Mouse (Mus musculus) CH12.LX (cell line): ENCODE data around the gene Fam126b. TPM values are rescaled to one million over a fixed set of nuclear protein-coding genes. Genes with fewer than 3 reads are reported as not detected.

Experiments
- DNase-seq: peaks from one replicate; pipeline ENCODE4 v3.0.0-alpha.2; 2013; ENCODE audit errors: extremely low read depth
- H3K27ac ChIP-seq: 2 replicates; pipeline ENCODE4 v1.5.1; 2012; ENCODE audit warnings: low read depth, mild to moderate bottlenecking, control low read depth, moderate library complexity; ENCODE audit not compliant: insufficient read depth
- H3K27me3 ChIP-seq: replicated peaks from 2 replicates; pipeline ENCODE3; 2012; ENCODE audit warnings: inconsistent platforms
- H3K36me3 ChIP-seq, 2 experiments: replicated peaks in 1 of 2; 2 replicates each; pipeline versions ENCODE3 to v1.6.1; 2012; ENCODE audit warnings: inconsistent platforms in 1 of 2, low read length in 1 of 2, mild to moderate bottlenecking in 1 of 2, mixed read lengths in 1 of 2, moderate library complexity in 1 of 2; ENCODE audit not compliant: control insufficient read depth in 1 of 2, insufficient read depth in 1 of 2
- H3K4me1 ChIP-seq, 2 experiments: 2 replicates each; pipeline ENCODE4 v1.6.1; 2012; ENCODE audit warnings: inconsistent platforms in 1 of 2, moderate library complexity in 1 of 2; ENCODE audit not compliant: insufficient read depth in 2 of 2, control insufficient read depth in 1 of 2
- H3K4me2 ChIP-seq: 2 replicates; pipeline ENCODE4 v1.6.1; 2012; ENCODE audit warnings: low read depth, mild to moderate bottlenecking, control low read depth; ENCODE audit not compliant: poor library complexity, insufficient read depth, severe bottlenecking
- H3K4me3 ChIP-seq, 3 experiments: fragments of 150-350 bp in 1 of 3; sonication (generic) in 1 of 3; replicated peaks in 1 of 3; 2 replicates each; pipeline versions ENCODE3 to v1.5.1; 2011 to 2012; ENCODE audit warnings: low read depth in 2 of 3, low read length in 2 of 3, mild to moderate bottlenecking in 2 of 3, moderate library complexity in 2 of 3, control low read depth in 1 of 3, improper control_type of control experiment in 1 of 3, inconsistent platforms in 1 of 3, mixed read lengths in 1 of 3; ENCODE audit not compliant: poor library complexity in 1 of 3
- H3K79me2 ChIP-seq: replicated peaks from 2 replicates; pipeline ENCODE4 v1.6.1; 2012; ENCODE audit warnings: mild to moderate bottlenecking, moderate library complexity; ENCODE audit not compliant: control insufficient read depth, poor library complexity, insufficient read depth, severe bottlenecking; ENCODE audit errors: extremely low read depth
- H3K9ac ChIP-seq: 2 replicates; pipeline ENCODE4 v1.6.1; 2012; ENCODE audit warnings: low read depth, mild to moderate bottlenecking, control low read depth, moderate library complexity; ENCODE audit not compliant: insufficient read depth
- H3K9me3 ChIP-seq: replicated peaks from 2 replicates; pipeline ENCODE3; 2012; ENCODE audit warnings: low read length, inconsistent platforms, mixed read lengths
- BHLHE40 ChIP-seq: IDR thresholded peaks from 2 replicates; pipeline ENCODE4 v1.6.1; 2011; ENCODE audit warnings: mild to moderate bottlenecking, low read depth, low read length, improper control_type of control experiment
- CHD1 ChIP-seq: IDR thresholded peaks from 2 replicates; pipeline ENCODE4 v1.6.1; 2012; ENCODE audit warnings: low read depth, low read length, improper control_type of control experiment, inconsistent platforms
- CHD2 ChIP-seq: IDR thresholded peaks from 2 replicates; pipeline ENCODE4 v1.6.1; 2011; ENCODE audit warnings: low read length, improper control_type of control experiment
- CTCF ChIP-seq, 2 experiments: IDR thresholded peaks in 1 of 2; conservative IDR thresholded peaks in 1 of 2; 2 replicates each; pipeline ENCODE4 v1.5.1; 2011 to 2012; ENCODE audit warnings: low read depth in 2 of 2, low read length in 2 of 2, improper control_type of control experiment in 1 of 2, inconsistent platforms in 1 of 2, mild to moderate bottlenecking in 1 of 2, moderate library complexity in 1 of 2
- ELF1 ChIP-seq: IDR thresholded peaks from 2 replicates; pipeline ENCODE4 v1.6.1; 2014; ENCODE audit warnings: low read depth, mild to moderate bottlenecking, inconsistent platforms, low read length, improper control_type of control experiment
- EP300 ChIP-seq: IDR thresholded peaks from 2 replicates; pipeline ENCODE4 v1.6.1; 2011; ENCODE audit warnings: low read length, improper control_type of control experiment
- ETS1 ChIP-seq: conservative IDR thresholded peaks from 2 replicates; pipeline ENCODE4 v1.6.1; 2012; ENCODE audit warnings: low read depth, mild to moderate bottlenecking, inconsistent platforms, low read length, improper control_type of control experiment, moderate library complexity
- HCFC1 ChIP-seq: IDR thresholded peaks from 2 replicates; pipeline ENCODE4 v1.6.1; 2012; ENCODE audit warnings: low read depth, mild to moderate bottlenecking, inconsistent platforms, low read length, improper control_type of control experiment
- IRF4 ChIP-seq: IDR thresholded peaks from 2 replicates; pipeline ENCODE4 v1.6.1; 2014; ENCODE audit warnings: low read depth, mild to moderate bottlenecking, inconsistent platforms, low read length, improper control_type of control experiment
- KAT2A ChIP-seq: IDR thresholded peaks from 2 replicates; pipeline ENCODE4 v1.6.1; 2012; ENCODE audit warnings: low read length, improper control_type of control experiment, inconsistent platforms; ENCODE audit not compliant: insufficient replicate concordance
- MAZ ChIP-seq: IDR thresholded peaks from 2 replicates; pipeline ENCODE4 v1.6.1; 2012; ENCODE audit warnings: low read depth, mild to moderate bottlenecking, inconsistent platforms, low read length, improper control_type of control experiment, moderate library complexity
- MEF2A ChIP-seq: IDR thresholded peaks from 2 replicates; pipeline ENCODE4 v1.6.1; 2014; ENCODE audit warnings: low read depth, mild to moderate bottlenecking, inconsistent platforms, low read length, improper control_type of control experiment, borderline replicate concordance
- MXI1 ChIP-seq: IDR thresholded peaks from 2 replicates; pipeline ENCODE4 v1.6.1; 2011; ENCODE audit warnings: mild to moderate bottlenecking, low read depth, low read length, improper control_type of control experiment
- PAX5 ChIP-seq: IDR thresholded peaks from 2 replicates; pipeline ENCODE4 v1.6.1; 2012; ENCODE audit warnings: low read length, inconsistent platforms, mixed read lengths
- POLR2A ChIP-seq: IDR thresholded peaks from 2 replicates; pipeline ENCODE4 v1.6.1; 2011; ENCODE audit warnings: low read depth, mild to moderate bottlenecking, improper control_type of control experiment, low read length
- POLR2AphosphoS2 ChIP-seq: IDR thresholded peaks from 2 replicates; pipeline ENCODE4 v1.6.1; 2011; ENCODE audit warnings: low read depth, low read length, improper control_type of control experiment
- RAD21 ChIP-seq: IDR thresholded peaks from 2 replicates; pipeline ENCODE4 v1.6.1; 2011; ENCODE audit warnings: low read depth, mild to moderate bottlenecking, low read length, improper control_type of control experiment, moderate library complexity
- SMC3 ChIP-seq: IDR thresholded peaks from 2 replicates; pipeline ENCODE4 v1.6.1; 2011; ENCODE audit warnings: low read depth, low read length, improper control_type of control experiment
- TBP ChIP-seq: conservative IDR thresholded peaks from 2 replicates; pipeline ENCODE4 v1.6.1; 2011; ENCODE audit warnings: low read depth, low read length, improper control_type of control experiment
- TCF12 ChIP-seq: IDR thresholded peaks from 2 replicates; pipeline ENCODE4 v1.6.1; 2014; ENCODE audit warnings: low read depth, mild to moderate bottlenecking, inconsistent platforms, low read length, improper control_type of control experiment
- ZC3H11A ChIP-seq: IDR thresholded peaks from 2 replicates; pipeline ENCODE4 v1.6.1; 2012; ENCODE audit warnings: low read depth, mild to moderate bottlenecking, inconsistent platforms, low read length, improper control_type of control experiment
- ZMIZ1 ChIP-seq: IDR thresholded peaks from 2 replicates; pipeline ENCODE4 v1.6.1; 2012; ENCODE audit warnings: low read depth, mild to moderate bottlenecking, inconsistent platforms, low read length, improper control_type of control experiment
- ZNF384 ChIP-seq: IDR thresholded peaks from 2 replicates; pipeline ENCODE4 v1.6.1; 2012; ENCODE audit warnings: low read depth, low read length, improper control_type of control experiment, inconsistent platforms
- dilution Hi-C: fragments of 300-500 bp; cut with MboI; formaldehyde crosslinking; loops from 2 replicates; pipeline ENCODE4 v1.14.3; 2020; ENCODE audit warnings: low sequenced_read_pairs; ENCODE audit not compliant: extremely low pct_unique_long_range_greater_than_20kb, extremely low pct_ligation_motif_present
- in situ Hi-C: fragments of 300-500 bp; cut with MboI; formaldehyde crosslinking; loops from 3 replicates; pipeline ENCODE4 v1.14.3; 2019; ENCODE audit warnings: low sequenced_read_pairs, low pct_ligation_motif_present, low pct_unique_long_range_greater_than_20kb, mixed read lengths
- polyA plus RNA-seq: library from polyadenylated mRNA; unstranded; fragments of >175 nt; gene quantifications from 2 replicates; pipeline ENCODE4 v1.2.1, GENCODE M21; 2012; ENCODE audit warnings: low read depth; ENCODE audit not compliant: insufficient read length
- total RNA-seq, 2 experiments: library from RNA; depleted of rRNA; stranded (reverse); fragments of 300-350 nt in 1 of 2; fragments of >200 nt in 1 of 2; gene quantifications; 2 replicates each; pipeline ENCODE4 v1.2.3; 2012 to 2014

Fam126b gene
- total and polyA plus RNA-seq, 3 experiments, result 3.6 to 5.5 (median 4.6) TPM

- H3K79me2 ChIP-seq, result peaks cover 21% of the 10 kb centered on the region
- no peak for DNase-seq
- no peaks in the 10 kb centered on the region for H3K9me3 ChIP-seq
- no peaks in the 10 kb centered on the region for H3K27me3 ChIP-seq
- no peak overlapping the region for H3K9ac ChIP-seq
- H3K4me3 ChIP-seq, result no peak overlapping the region
- H3K4me2 ChIP-seq, result no peak overlapping the region
- dilution Hi-C loops, result no loop called here
- H3K27ac ChIP-seq, result no peak overlapping the region
- in situ Hi-C loops, result no loop called here
- TF ChIP-seq POLR2AphosphoS2 (no peak), MEF2A (no peak), ELF1 (no peak), CHD1 (no peak), EP300 (no peak), ZMIZ1 (no peak), POLR2A (no peak), CTCF (conservative IDR thresholded peaks at IDR 0.05 in 1 of 2, IDR thresholded peaks at IDR 0.05 in 1 of 2; ENCODE audit: low read depth in 2 of 2, low read length in 2 of 2) (no peak), ZNF384 (no peak), SMC3 (no peak), MXI1 (no peak), HCFC1 (no peak), PAX5 (no peak), ZC3H11A (no peak), KAT2A (no peak), TCF12 (no peak)
- TF ChIP-seq, all 38 proteins: peak for 0
- no peaks in the 10 kb centered on the region for H3K36me3 ChIP-seq
- H3K4me1 ChIP-seq, result peaks cover 0 to 13% of the 10 kb centered on the region in 2 experiments; a peak in 2 of 4 replicates
These were observed 3.5 kb downstream of the Fam126b start for GRCm38 (mm10) chr1:58582611-58583010.

DNA sequence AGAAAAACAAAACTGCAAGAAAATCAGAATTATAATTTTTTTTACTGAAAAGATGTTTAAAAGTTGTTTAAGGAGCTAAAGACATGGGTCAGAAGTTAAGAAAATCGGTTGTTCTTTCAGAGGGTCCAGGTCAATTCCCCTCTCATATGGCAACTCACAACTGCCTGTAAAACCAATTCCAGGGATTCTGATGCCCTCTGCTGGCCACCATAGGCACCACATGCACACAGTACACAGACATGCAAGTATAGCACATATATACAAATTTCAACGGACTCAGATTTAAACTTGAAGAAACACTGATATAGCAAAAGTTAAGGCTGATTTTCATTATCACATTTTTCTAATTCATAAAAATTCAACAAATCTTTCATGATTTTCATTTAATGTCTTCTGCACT is 6.9 kb downstream of the Fam126b start:
- H3K27me3 ChIP-seq, result no peaks in the 10 kb centered on the region
- in situ Hi-C loops, result no loop called here
- H3K4me2 ChIP-seq, result no peak overlapping the region
- TF ChIP-seq SMC3, result peak; percentile 19; the same call in 1 of the 2 replicates
- peak; percentile 28 for TF ChIP-seq RAD21
- no peak for TF ChIP-seq MEF2A
- TF ChIP-seq CHD2, result no peak
- TF ChIP-seq MAZ, result no peak
- TF ChIP-seq TBP, result no peak
- TF ChIP-seq BHLHE40, result no peak
- no peak for TF ChIP-seq TCF12
- TF ChIP-seq ETS1, result no peak
- peak; percentile 38 to 57; a peak in 3 of 4 replicates for TF ChIP-seq CTCF (conservative IDR thresholded peaks at IDR 0.05 in 1 of 2, IDR thresholded peaks at IDR 0.05 in 1 of 2; ENCODE audit: low read depth in 2 of 2, low read length in 2 of 2)
- TF ChIP-seq IRF4, result no peak
- TF ChIP-seq MXI1, result no peak
- no peak for TF ChIP-seq ZMIZ1
- TF ChIP-seq, all 38 proteins: peak for 3
- no peaks in the 10 kb centered on the region for H3K9me3 ChIP-seq
- dilution Hi-C loops, result no loop called here
- H3K4me1 ChIP-seq, result no peaks in the 10 kb centered on the region
- no peak overlapping the region for H3K4me3 ChIP-seq
- H3K36me3 ChIP-seq, result peaks cover 0 to 1% of the 10 kb centered on the region in 2 experiments
- H3K27ac ChIP-seq, result no peak overlapping the region
- no peak overlapping the region for H3K9ac ChIP-seq
- H3K79me2 ChIP-seq, result peaks cover 12% of the 10 kb centered on the region; the same call in 1 of the 2 replicates
- DNase-seq, result peak; percentile 27
